Mouse (Mus musculus) intestine, embryonic 15.5 days (tissue): Measurements from ENCODE around the gene Gdpd3. TPM values are rescaled to one million over a fixed set of nuclear protein-coding genes. Genes with fewer than 3 reads are reported as not detected.

Experiments used
- ATAC-seq: fragments of 200-750 bp; cut with Nextera tagmentation; 2 replicates; pipeline ENCODE4 v1.8.0; 2017; ENCODE audit warnings: moderate TSS enrichment, moderate library complexity
- H3K27ac ChIP-seq: fragments of 300-500 bp; sonication (generic); 2 replicates; pipeline ENCODE4 v1.5.1; 2015; ENCODE audit warnings: mild to moderate bottlenecking, inconsistent platforms
- H3K27me3 ChIP-seq: fragments of 300-500 bp; sonication (generic); replicated peaks from 2 replicates; pipeline ENCODE4 v1.6.1; 2015; ENCODE audit warnings: inconsistent platforms
- H3K36me3 ChIP-seq: fragments of 300-500 bp; sonication (generic); 2 replicates; pipeline ENCODE4 v1.6.1; 2015; ENCODE audit warnings: inconsistent platforms
- H3K4me1 ChIP-seq: fragments of 300-500 bp; sonication (generic); replicated peaks from 2 replicates; pipeline ENCODE4 v1.6.1; 2015; ENCODE audit warnings: inconsistent platforms
- H3K4me2 ChIP-seq: fragments of 300-500 bp; sonication (generic); replicated peaks from 2 replicates; pipeline ENCODE4 v1.6.1; 2015; ENCODE audit warnings: mild to moderate bottlenecking, inconsistent platforms
- H3K4me3 ChIP-seq: fragments of 300-500 bp; sonication (generic); replicated peaks from 2 replicates; pipeline ENCODE4 v1.5.1; 2015; ENCODE audit warnings: inconsistent platforms
- H3K9ac ChIP-seq: fragments of 300-500 bp; sonication (generic); 2 replicates; pipeline ENCODE4 v1.6.1; 2015; ENCODE audit warnings: inconsistent platforms
- H3K9me3 ChIP-seq: fragments of 300-500 bp; sonication (generic); 2 replicates; pipeline ENCODE4 v1.6.1; 2016; ENCODE audit warnings: inconsistent platforms
- WGBS: fragments of 180-500 bp; shearing (Covaris S2); methylation state at CpG from one replicate; pipeline ENCODE4 v1.1.7; 2015; 5-methylcytosine and 5-hydroxymethylcytosine counted together
- polyA plus RNA-seq: library from polyadenylated mRNA; unstranded; fragments of >200 nt; fragmentation: Nextera tagmentation; extraction: Ambion mirVana; gene quantifications from 2 replicates; pipeline ENCODE4 v1.2.1, GENCODE M21; 2015

Gdpd3 gene
- polyA plus RNA-seq, 1 experiment from 2014 or later, result 1.4 TPM

- Histone ChIP-seq H3K9me3 (no peaks in the 10 kb centered on the region), H3K4me1 (peaks cover 28% of the 10 kb centered on the region), H3K4me2 (peak overlapping the region; percentile 68; the same call in 1 of the 2 replicates), H3K9ac (no peak overlapping the region), H3K36me3 (peaks cover 24% of the 10 kb centered on the region), H3K27ac (no peak overlapping the region), H3K4me3 (no peak overlapping the region), H3K27me3 (no peaks in the 10 kb centered on the region)
- no peak for ATAC-seq
- WGBS, result 77% methylated on average over 4 of the region's 4 CpGs
Measured at GRCm38 (mm10) chr7:126793456-126794270, 27.5 kb downstream of the Gdpd3 start.

- Histone ChIP-seq H3K27me3 (no peaks in the 10 kb centered on the region), H3K9me3 (no peaks in the 10 kb centered on the region), H3K4me1 (peaks cover 28% of the 10 kb centered on the region), H3K36me3 (peaks cover 21% of the 10 kb centered on the region), H3K9ac (no peak overlapping the region), H3K4me3 (no peak overlapping the region), H3K4me2 (no peak overlapping the region), H3K27ac (no peak overlapping the region)
- WGBS, result 63% methylated on average over 4 of the region's 4 CpGs
- ATAC-seq, result no peak
Measured at GRCm38 (mm10) chr7:126794271-126794605, 28.1 kb downstream of the Gdpd3 start.

- no peak overlapping the region for H3K9ac ChIP-seq
Measured at GRCm38 (mm10) chr7:126795387-126796317, 29.5 kb downstream of the Gdpd3 start.

GRCm38 (mm10) chr7:126796350-126796932 is 30.3 kb downstream of the Gdpd3 start:
- Histone ChIP-seq H3K4me1 (peaks cover 33% of the 10 kb centered on the region), H3K4me2 (peak overlapping the region; percentile 82)
- WGBS, result 69% methylated on average over 8 of the region's 8 CpGs

More at GRCm38 (mm10) chr7:126795387-126796317, 29.5 kb downstream of the Gdpd3 start:
- Histone ChIP-seq H3K4me1 (peaks cover 34% of the 10 kb centered on the region), H3K9me3 (no peaks in the 10 kb centered on the region), H3K4me3 (no peak overlapping the region), H3K27me3 (no peaks in the 10 kb centered on the region), H3K36me3 (peaks cover 21% of the 10 kb centered on the region), H3K27ac (no peak overlapping the region), H3K4me2 (peak overlapping the region; percentile 82; the same call in 1 of the 2 replicates)
- ATAC-seq, result no peak
- WGBS, result 82% methylated on average over 16 of the region's 16 CpGs

GRCm38 (mm10) chr7:126797411-126798126 is 31.4 kb downstream of the Gdpd3 start, which contains the start of gene Fam57b:
TSS of gene Fam57b (plus strand) at chr7:126797668.
- WGBS, result 18% methylated on average over 21 of the region's 21 CpGs
- peak within 1 kb of the TSS; percentile 96 for H3K27ac ChIP-seq
- no peaks in the 10 kb centered on the region for H3K9me3 ChIP-seq
- peak within 1 kb of the TSS; percentile 83 for H3K4me3 ChIP-seq
- H3K9ac ChIP-seq, result peak within 1 kb of the TSS; percentile 88
- ATAC-seq, result no peak
- H3K4me1 ChIP-seq, result peaks cover 33% of the 10 kb centered on the region
- H3K4me2 ChIP-seq, result peak within 1 kb of the TSS; percentile 82
- peaks cover 21% of the 10 kb centered on the region for H3K36me3 ChIP-seq
- no peaks in the 10 kb centered on the region for H3K27me3 ChIP-seq

More at GRCm38 (mm10) chr7:126796350-126796932, 30.3 kb downstream of the Gdpd3 start:
- peak overlapping the region; percentile 83 for H3K4me3 ChIP-seq
- no peaks in the 10 kb centered on the region for H3K27me3 ChIP-seq
- peaks cover 21% of the 10 kb centered on the region for H3K36me3 ChIP-seq
- H3K9ac ChIP-seq, result peak overlapping the region; percentile 17; the same call in 1 of the 2 replicates
- ATAC-seq, result no peak
- no peaks in the 10 kb centered on the region for H3K9me3 ChIP-seq
- no peak overlapping the region for H3K27ac ChIP-seq

GRCm38 (mm10) chr7:126798127-126799049 is 32.3 kb downstream of the Gdpd3 start:
- Histone ChIP-seq H3K36me3 (peaks cover 21% of the 10 kb centered on the region), H3K9ac (peak overlapping the region; percentile 88), H3K9me3 (no peaks in the 10 kb centered on the region), H3K4me1 (peaks cover 33% of the 10 kb centered on the region), H3K27ac (peak overlapping the region; percentile 96), H3K4me3 (peak overlapping the region; percentile 83), H3K27me3 (no peaks in the 10 kb centered on the region), H3K4me2 (peak overlapping the region; percentile 82)
- WGBS, result under 1% methylated on average over 40 of the region's 40 CpGs
- ATAC-seq, result no peak

- Histone ChIP-seq H3K4me1 (peaks cover 33% of the 10 kb centered on the region), H3K9ac (peak overlapping the region; percentile 88), H3K4me3 (peak overlapping the region; percentile 83), H3K27me3 (no peaks in the 10 kb centered on the region), H3K36me3 (peaks cover 21% of the 10 kb centered on the region), H3K9me3 (no peaks in the 10 kb centered on the region), H3K27ac (peak overlapping the region; percentile 99), H3K4me2 (peak overlapping the region; percentile 82)
- WGBS, result under 1% methylated on average over 36 of the region's 36 CpGs
- ATAC-seq, result peak; percentile 96
Measured at GRCm38 (mm10) chr7:126799050-126799467, 32.9 kb downstream of the Gdpd3 start.

- peaks cover 33% of the 10 kb centered on the region for H3K4me1 ChIP-seq
- 1% methylated on average over 38 of the region's 38 CpGs for WGBS
- peak; percentile 91 for ATAC-seq
Measured at GRCm38 (mm10) chr7:126799468-126800268, 33.5 kb downstream of the Gdpd3 start.

GRCm38 (mm10) chr7:126800269-126801056 is 34.3 kb downstream of the Gdpd3 start:
- H3K27ac ChIP-seq, result peak overlapping the region; percentile 99
- H3K36me3 ChIP-seq, result peaks cover 19% of the 10 kb centered on the region
- peaks cover 31% of the 10 kb centered on the region for H3K4me1 ChIP-seq
- peak overlapping the region; percentile 80 for H3K4me2 ChIP-seq
- H3K9ac ChIP-seq, result peak overlapping the region; percentile 68
- no peaks in the 10 kb centered on the region for H3K27me3 ChIP-seq
- WGBS, result 51% methylated on average over 5 of the region's 5 CpGs
- ATAC-seq, result no peak
- H3K9me3 ChIP-seq, result no peaks in the 10 kb centered on the region
- peak overlapping the region; percentile 83 for H3K4me3 ChIP-seq

More at GRCm38 (mm10) chr7:126799468-126800268, 33.5 kb downstream of the Gdpd3 start:
- H3K9me3 ChIP-seq, result no peaks in the 10 kb centered on the region
- H3K4me2 ChIP-seq, result peak overlapping the region; percentile 80
- H3K27me3 ChIP-seq, result no peaks in the 10 kb centered on the region
- H3K4me3 ChIP-seq, result peak overlapping the region; percentile 83
- H3K36me3 ChIP-seq, result peaks cover 24% of the 10 kb centered on the region
- peak overlapping the region; percentile 68 for H3K9ac ChIP-seq
- peak overlapping the region; percentile 99 for H3K27ac ChIP-seq
